Mouse (Mus musculus): ENCODE results near the gene Timeless.

The Timeless gene

GRCm38 (mm10) chr10:128296370-128297090 lies 64.7 kb downstream of the Timeless start:
- no peak for DNase-seq (ENCODE audit: low read depth, low spot score)

GRCm38 (mm10) chr10:128297221-128297620 lies 65.4 kb downstream of the Timeless start:
- DNase-seq (ENCODE audit: low read depth, low spot score) = no peak

DNA sequence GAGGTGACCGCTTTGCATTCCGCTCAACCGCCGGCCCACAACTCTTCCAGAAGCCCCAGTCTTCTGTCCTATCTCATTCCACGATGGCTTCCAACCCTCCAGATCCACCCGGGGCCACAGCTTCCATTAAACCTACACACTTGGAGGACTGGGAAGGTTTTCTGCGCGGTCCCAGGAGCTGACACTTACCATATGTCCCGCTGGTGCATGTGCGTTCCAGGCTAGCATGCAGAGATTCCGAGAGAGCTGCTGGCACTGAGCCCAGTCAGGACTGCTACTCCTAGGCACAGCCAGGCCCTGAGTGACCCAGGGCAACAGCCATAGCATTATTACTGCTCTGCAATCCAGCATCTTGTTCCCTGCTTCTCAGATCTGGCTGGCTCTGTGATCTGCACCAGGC lies 65.8 kb downstream of the Timeless start:
- no peak for DNase-seq (ENCODE audit: low read depth, low spot score)

GRCm38 (mm10) chr10:128298243-128298642 lies 66.4 kb downstream of the Timeless start:
- DNase-seq (ENCODE audit: low read depth, low spot score) = no peak

GRCm38 (mm10) chr10:128298702-128299171 lies 66.9 kb downstream of the Timeless start, which contains the start of gene Il23a:
Gene Il23a (minus strand): TSS chr10:128298752.
- DNase-seq (ENCODE audit: low read depth, low spot score) = no peak

DNA sequence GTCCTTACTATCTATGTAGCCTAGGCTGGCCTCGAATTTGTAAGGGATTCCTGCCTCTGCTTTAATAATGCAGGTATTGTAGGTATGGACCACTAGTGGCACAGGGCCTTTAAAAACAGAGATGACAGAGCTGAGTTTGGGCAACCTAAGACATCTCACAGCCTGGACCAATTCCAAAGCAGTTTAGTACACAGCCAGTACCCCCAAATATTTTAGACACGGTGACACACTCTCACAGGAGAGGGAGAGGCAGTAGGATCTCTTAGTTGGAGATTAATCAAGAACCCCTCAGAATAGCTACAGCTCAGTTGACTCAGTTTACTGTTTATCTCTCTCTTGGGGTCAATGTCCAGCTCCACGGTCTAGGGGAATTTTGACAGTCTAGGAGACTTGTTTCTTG lies 70.5 kb downstream of the Timeless start:
- DNase-seq (ENCODE audit: low read depth, low spot score) = no peak
